Mouse (Mus musculus) olfactory bulb, adult 2 months (tissue): Measurements from ENCODE around the gene Ampd2.

Experiments
- CTCF ChIP-seq: fragments of 200-500 bp; IDR thresholded peaks from 2 replicates; pipeline ENCODE4 v1.5.1; 2012; ENCODE audit warnings: low read depth, mild to moderate bottlenecking, low read length, moderate library complexity; ENCODE audit not compliant: insufficient read depth
- POLR2A ChIP-seq: fragments of 200-500 bp; IDR thresholded peaks from 2 replicates; pipeline ENCODE4 v1.6.1; 2012; ENCODE audit warnings: mild to moderate bottlenecking, low read depth, low read length, moderate library complexity; ENCODE audit not compliant: insufficient read depth

GRCm38 (mm10) chr3:108096226-108096625, 9.8 kb upstream of the Ampd2 start:
- TF ChIP-seq CTCF (no peak), POLR2A (no peak)
